Mouse (Mus musculus) MEL (cell line): ENCODE measurements at regions not wholly inside any gene's neighbourhood (a gene's known extent, or its start where the extent isn't known, plus 50 kb on each side); places are given as distances from the start of the nearest gene placed in this dataset.

Experiments used
- DNase-seq: peaks from one replicate; pipeline ENCODE4 v3.0.0; 2011; ENCODE audit warnings: low read depth, low spot score
- H3K27ac ChIP-seq: 2 replicates; pipeline ENCODE4 v1.5.1; 2012; ENCODE audit warnings: low read depth, mild to moderate bottlenecking, control low read depth, low read length, moderate library complexity; ENCODE audit not compliant: control insufficient read depth
- H3K27me3 ChIP-seq, 2 experiments: fragments of 150-350 bp in 1 of 2; sonication (generic) in 1 of 2; 2 replicates each; pipeline ENCODE4 v1.6.1; 2012; ENCODE audit warnings: low read length in 2 of 2, mild to moderate bottlenecking in 2 of 2, improper control_type of control experiment in 1 of 2, moderate library complexity in 1 of 2; ENCODE audit not compliant: insufficient read depth in 2 of 2, control insufficient read depth in 1 of 2
- H3K36me3 ChIP-seq, 2 experiments: 2 replicates each; pipeline ENCODE4 v1.6.1; 2012 to 2014; ENCODE audit warnings: low read length in 2 of 2, improper control_type of control experiment in 1 of 2, inconsistent platforms in 1 of 2, mild to moderate bottlenecking in 1 of 2; ENCODE audit not compliant: insufficient read depth in 2 of 2, control insufficient read depth in 1 of 2
- H3K4me1 ChIP-seq, 2 experiments: fragments of 150-350 bp in 1 of 2; sonication (generic) in 1 of 2; 2 replicates each; pipeline ENCODE4 v1.6.1; 2012; ENCODE audit warnings: low read length in 2 of 2, improper control_type of control experiment in 1 of 2, mild to moderate bottlenecking in 1 of 2; ENCODE audit not compliant: insufficient read depth in 2 of 2, control insufficient read depth in 1 of 2
- H3K4me3 ChIP-seq, 2 experiments: fragments of 150-350 bp in 1 of 2; sonication (generic) in 1 of 2; 2 replicates each; pipeline ENCODE4 v1.5.1; 2012; ENCODE audit warnings: low read depth in 2 of 2, low read length in 2 of 2, mild to moderate bottlenecking in 2 of 2, moderate library complexity in 2 of 2, control low read depth in 1 of 2, improper control_type of control experiment in 1 of 2; ENCODE audit not compliant: control insufficient read depth in 1 of 2, insufficient read depth in 1 of 2
- H3K79me2 ChIP-seq: 2 replicates; pipeline ENCODE4 v1.6.1; 2012; ENCODE audit warnings: mild to moderate bottlenecking, low read length, moderate library complexity; ENCODE audit not compliant: control insufficient read depth, poor library complexity, insufficient read depth
- H3K9ac ChIP-seq: 2 replicates; pipeline ENCODE4 v1.6.1; 2012; ENCODE audit warnings: low read depth, mild to moderate bottlenecking, control low read depth, low read length, moderate library complexity; ENCODE audit not compliant: control insufficient read depth, poor library complexity, severe bottlenecking
- H3K9me3 ChIP-seq: fragments of 150-350 bp; sonication (generic); replicated peaks from 2 replicates; pipeline ENCODE4 v1.6.1; 2012; ENCODE audit warnings: mild to moderate bottlenecking, low read length, improper control_type of control experiment, moderate library complexity; ENCODE audit not compliant: insufficient read depth
- CHD2 ChIP-seq: IDR thresholded peaks from 2 replicates; pipeline ENCODE4 v1.6.1; 2011; ENCODE audit warnings: low read length, improper control_type of control experiment
- CTCF ChIP-seq, 3 experiments: IDR thresholded peaks in 2 of 3; conservative IDR thresholded peaks in 1 of 3; 2 replicates each; pipeline ENCODE4 v1.5.1; 2011 to 2012; ENCODE audit warnings: low read length in 3 of 3, low read depth in 2 of 3, mild to moderate bottlenecking in 2 of 3, improper control_type of control experiment in 1 of 3, inconsistent platforms in 1 of 3, mixed read lengths in 1 of 3, moderate library complexity in 1 of 3; ENCODE audit not compliant: control insufficient read depth in 1 of 3, insufficient read depth in 1 of 3, poor library complexity in 1 of 3, severe bottlenecking in 1 of 3
- E2F4 ChIP-seq: IDR thresholded peaks from 2 replicates; pipeline ENCODE4 v1.6.1; 2011; ENCODE audit warnings: low read depth, low read length, improper control_type of control experiment, borderline replicate concordance
- GABPA ChIP-seq: IDR thresholded peaks from 2 replicates; pipeline ENCODE4 v1.6.1; 2012; ENCODE audit warnings: low read depth, mild to moderate bottlenecking, inconsistent platforms, low read length, improper control_type of control experiment, moderate library complexity
- HCFC1 ChIP-seq: IDR thresholded peaks from 2 replicates; pipeline ENCODE4 v1.6.1; 2012; ENCODE audit warnings: low read depth, mild to moderate bottlenecking, inconsistent platforms, low read length, improper control_type of control experiment, moderate library complexity
- KAT2A ChIP-seq: conservative IDR thresholded peaks from 2 replicates; pipeline ENCODE4 v1.6.1; 2012; ENCODE audit warnings: low read depth, low read length, improper control_type of control experiment, inconsistent platforms
- MAFK ChIP-seq: IDR thresholded peaks from 2 replicates; pipeline ENCODE4 v1.6.1; 2011; ENCODE audit warnings: low read depth, mild to moderate bottlenecking, low read length, improper control_type of control experiment, borderline replicate concordance
- MEF2A ChIP-seq: IDR thresholded peaks from 2 replicates; pipeline ENCODE4 v1.6.1; 2014; ENCODE audit warnings: low read depth, mild to moderate bottlenecking, inconsistent platforms, low read length, improper control_type of control experiment; ENCODE audit not compliant: poor library complexity, insufficient replicate concordance, severe bottlenecking; ENCODE audit errors: extremely low read depth
- MYB ChIP-seq: IDR thresholded peaks from 2 replicates; pipeline ENCODE4 v1.6.1; 2011; ENCODE audit warnings: mild to moderate bottlenecking, low read depth, low read length, improper control_type of control experiment
- NELFE ChIP-seq: IDR thresholded peaks from 2 replicates; pipeline ENCODE4 v1.6.1; 2011; ENCODE audit warnings: low read depth, low read length, improper control_type of control experiment
- POLR2A ChIP-seq, 2 experiments: IDR thresholded peaks; 2 replicates each; pipeline ENCODE4 v1.6.1; 2011 to 2012; ENCODE audit warnings: low read length in 2 of 2, mild to moderate bottlenecking in 2 of 2, control low read depth in 1 of 2, improper control_type of control experiment in 1 of 2, low read depth in 1 of 2, moderate library complexity in 1 of 2; ENCODE audit not compliant: control insufficient read depth in 1 of 2, insufficient read depth in 1 of 2, poor library complexity in 1 of 2
- POLR2AphosphoS2 ChIP-seq: IDR thresholded peaks from 2 replicates; pipeline ENCODE4 v1.6.1; 2011; ENCODE audit warnings: low read length, improper control_type of control experiment
- RAD21 ChIP-seq: IDR thresholded peaks from 2 replicates; pipeline ENCODE4 v1.6.1; 2011; ENCODE audit warnings: mild to moderate bottlenecking, low read depth, low read length, improper control_type of control experiment
- SMC3 ChIP-seq: IDR thresholded peaks from 2 replicates; pipeline ENCODE4 v1.6.1; 2011; ENCODE audit warnings: low read depth, low read length, improper control_type of control experiment
- TAL1 ChIP-seq: IDR thresholded peaks from 2 replicates; pipeline ENCODE4 v1.6.1; 2012; ENCODE audit warnings: mild to moderate bottlenecking, inconsistent platforms, low read length, moderate library complexity, mixed read lengths
- TCF12 ChIP-seq: IDR thresholded peaks from 2 replicates; pipeline ENCODE4 v1.6.1; 2014; ENCODE audit warnings: low read depth, mild to moderate bottlenecking, inconsistent platforms, low read length, improper control_type of control experiment, moderate library complexity
- UBTF ChIP-seq: IDR thresholded peaks from 2 replicates; pipeline ENCODE4 v1.6.1; 2012; ENCODE audit warnings: low read depth, mild to moderate bottlenecking, inconsistent platforms, low read length, improper control_type of control experiment, moderate library complexity, borderline replicate concordance; ENCODE audit not compliant: insufficient read depth
- USF1 ChIP-seq: IDR thresholded peaks from 2 replicates; pipeline ENCODE4 v1.6.1; 2014; ENCODE audit warnings: low read depth, mild to moderate bottlenecking, inconsistent platforms, low read length, improper control_type of control experiment, moderate library complexity
- USF2 ChIP-seq, 2 experiments: IDR thresholded peaks; 2 replicates each; pipeline ENCODE4 v1.6.1; 2011 to 2012; ENCODE audit warnings: improper control_type of control experiment in 2 of 2, low read length in 2 of 2, borderline replicate concordance in 1 of 2, inconsistent platforms in 1 of 2, low read depth in 1 of 2, mild to moderate bottlenecking in 1 of 2; ENCODE audit not compliant: insufficient read depth in 1 of 2
- ZC3H11A ChIP-seq: IDR thresholded peaks from 2 replicates; pipeline ENCODE4 v1.6.1; 2012; ENCODE audit warnings: low read depth, mild to moderate bottlenecking, inconsistent platforms, low read length, improper control_type of control experiment
- ZMIZ1 ChIP-seq: IDR thresholded peaks from 2 replicates; pipeline ENCODE4 v1.6.1; 2012; ENCODE audit warnings: low read depth, mild to moderate bottlenecking, inconsistent platforms, low read length, improper control_type of control experiment, moderate library complexity
- ZNF384 ChIP-seq: IDR thresholded peaks from 2 replicates; pipeline ENCODE4 v1.6.1; 2012; ENCODE audit warnings: low read depth, mild to moderate bottlenecking, inconsistent platforms, low read length, improper control_type of control experiment

- Histone ChIP-seq H3K27ac (no peak overlapping the region), H3K4me1 (no peaks in the 10 kb centered on the region; a peak in 1 of 4 replicates), H3K9me3 (no peaks in the 10 kb centered on the region)
- no peak for TF ChIP-seq KAT2A
- no peak for TF ChIP-seq TAL1
- TF ChIP-seq ZMIZ1: no peak
- TF ChIP-seq TCF12: no peak
- TF ChIP-seq RAD21: no peak
- no peak for TF ChIP-seq ZNF384
- TF ChIP-seq MAFK: no peak
- TF ChIP-seq UBTF: no peak
- no peak for TF ChIP-seq POLR2AphosphoS2
- no peak for TF ChIP-seq E2F4
- TF ChIP-seq, all 39 proteins: peak for 0
- DNase-seq: no peak
- Histone ChIP-seq H3K27me3 (peaks cover 0 to 1% of the 10 kb centered on the region in 2 experiments; a peak in 2 of 4 replicates), H3K9ac (no peak overlapping the region), H3K4me3 (no peak overlapping the region), H3K36me3 (no peaks in the 10 kb centered on the region), H3K79me2 (no peaks in the 10 kb centered on the region)
Measured at GRCm38 (mm10) chr17:47122221-47122620, 111.9 kb upstream of the Ubr2 start.

GRCm38 (mm10) chr17:47118010-47118409 lies 107.7 kb upstream of the Ubr2 start:
- no peak overlapping the region for H3K27ac ChIP-seq
- TF ChIP-seq POLR2A (IDR thresholded peaks at IDR 0.05; ENCODE audit: control insufficient read depth in 1 of 2, insufficient read depth in 1 of 2, low read depth in 1 of 2, low read length in 2 of 2, poor library complexity in 1 of 2) (no peak), MYB (no peak), NELFE (no peak), TCF12 (no peak), MAFK (peak; percentile 27; the same call in 1 of the 2 replicates)
- no peaks in the 10 kb centered on the region; a peak in 1 of 4 replicates for H3K36me3 ChIP-seq
- no peak for DNase-seq
- H3K9ac ChIP-seq: no peak overlapping the region
- H3K4me1 ChIP-seq: no peaks in the 10 kb centered on the region; a peak in 1 of 4 replicates
- no peaks in the 10 kb centered on the region for H3K27me3 ChIP-seq
- no peaks in the 10 kb centered on the region for H3K9me3 ChIP-seq
- H3K79me2 ChIP-seq: no peaks in the 10 kb centered on the region
- no peak overlapping the region for H3K4me3 ChIP-seq

GRCm38 (mm10) chr17:47115754-47116153 lies 105.4 kb upstream of the Ubr2 start:
- no peaks in the 10 kb centered on the region; a peak in 1 of 4 replicates for H3K4me1 ChIP-seq
- peak; percentile 75 for DNase-seq
- no peaks in the 10 kb centered on the region for H3K79me2 ChIP-seq
- H3K36me3 ChIP-seq: no peaks in the 10 kb centered on the region; a peak in 1 of 4 replicates
- H3K27ac ChIP-seq: no peak overlapping the region
- H3K4me3 ChIP-seq: peak overlapping the region in 1 of 2 experiments; percentile 36; a peak in 2 of 4 replicates
- H3K27me3 ChIP-seq: no peaks in the 10 kb centered on the region
- H3K9me3 ChIP-seq: no peaks in the 10 kb centered on the region
- TF ChIP-seq RAD21 (peak; percentile 69), GABPA (no peak), ZC3H11A (peak; percentile 71), E2F4 (no peak), UBTF (no peak), USF2 (IDR thresholded peaks at IDR 0.05; ENCODE audit: borderline replicate concordance in 1 of 2, insufficient read depth in 1 of 2, low read depth in 1 of 2, low read length in 2 of 2) (no peak), SMC3 (peak; percentile 93), HCFC1 (no peak), CHD2 (no peak), USF1 (no peak), CTCF (IDR thresholded peaks at IDR 0.05 in 2 of 3, conservative IDR thresholded peaks at IDR 0.05 in 1 of 3; ENCODE audit: control insufficient read depth in 1 of 3, insufficient read depth in 1 of 3, low read depth in 2 of 3, low read length in 3 of 3, poor library complexity in 1 of 3, severe bottlenecking in 1 of 3) (peak; percentile 76 to 92 (median 87); a peak in 5 of 6 replicates), MEF2A (no peak)
- H3K9ac ChIP-seq: peak overlapping the region; percentile 49; the same call in 1 of the 2 replicates
